Mouse (Mus musculus): Measurements from ENCODE around the gene Dnase1l1. TPM values are rescaled to one million over a fixed set of nuclear protein-coding genes. Genes with fewer than 3 reads are reported as not detected.

Gene Dnase1l1
- 12.8 and 13.0 TPM in 2 replicates for polyA plus RNA-seq (2015; fragmentation: Nextera tagmentation; extraction: Ambion mirVana)

GRCm38 (mm10) chrX:74281732-74282394 is at the start of gene Dnase1l1, which contains the start of gene Taz:
TSS of gene Dnase1l1 (minus strand) at chrX:74282337.
TSS of gene Taz (plus strand) at chrX:74281912.
- Histone ChIP-seq H3K9me3 (replicated peaks) (no peaks in the 10 kb centered on the region), H3K4me1 (peaks cover 15% of the 10 kb centered on the region), H3K9ac (peak within 1 kb of the TSS; percentile 64), H3K27me3 (no peaks in the 10 kb centered on the region), H3K4me3 (replicated peaks) (peak within 1 kb of the TSS; percentile 62), H3K36me3 (no peaks in the 10 kb centered on the region), H3K27ac (peak within 1 kb of the TSS; percentile 88), H3K4me2 (peak within 1 kb of the TSS; percentile 70)
- 22% methylated on average over 16 of the region's 16 CpGs for WGBS
- peak; percentile 96 for ATAC-seq (replicated peaks; ENCODE audit: low FRiP score)

- Histone ChIP-seq H3K27ac (no peak overlapping the region), H3K36me3 (peaks cover 17% of the 10 kb centered on the region; the same call in 1 of the 2 replicates), H3K9me3 (replicated peaks) (no peaks in the 10 kb centered on the region), H3K4me1 (peaks cover 20% of the 10 kb centered on the region), H3K4me2 (peak overlapping the region; percentile 65), H3K4me3 (replicated peaks) (peak overlapping the region; percentile 50), H3K9ac (no peak overlapping the region), H3K27me3 (no peaks in the 10 kb centered on the region)
- WGBS, result 34% methylated on average over 2 of the region's 2 CpGs
- no peak for ATAC-seq (replicated peaks; ENCODE audit: low FRiP score)
Measured at GRCm38 (mm10) chrX:74330166-74330930, 48.2 kb upstream of the Dnase1l1 start.

GRCm38 (mm10) chrX:74329215-74329671 is 47.1 kb upstream of the Dnase1l1 start:
- H3K4me2 ChIP-seq, result peak overlapping the region; percentile 65
- peaks cover 7% of the 10 kb centered on the region; the same call in 1 of the 2 replicates for H3K36me3 ChIP-seq
- H3K4me1 ChIP-seq, result peaks cover 20% of the 10 kb centered on the region
- no peak overlapping the region for H3K27ac ChIP-seq
- peak overlapping the region; percentile 57 for H3K9ac ChIP-seq
- 28% methylated on average over 10 of the region's 10 CpGs for WGBS
- ATAC-seq (replicated peaks; ENCODE audit: low FRiP score), result no peak; the same call in none of the 2 replicates
- no peaks in the 10 kb centered on the region for H3K27me3 ChIP-seq
- H3K9me3 ChIP-seq (replicated peaks), result no peaks in the 10 kb centered on the region
- peak overlapping the region; percentile 50 for H3K4me3 ChIP-seq (replicated peaks)

GRCm38 (mm10) chrX:74328725-74329161 is 46.6 kb upstream of the Dnase1l1 start, which contains the start of gene Plxna3:
TSS of gene Plxna3 (plus strand) at chrX:74329066.
- no peaks in the 10 kb centered on the region for H3K9me3 ChIP-seq (replicated peaks)
- H3K4me1 ChIP-seq, result peaks cover 20% of the 10 kb centered on the region
- peaks cover 5% of the 10 kb centered on the region; the same call in 1 of the 2 replicates for H3K36me3 ChIP-seq
- H3K4me3 ChIP-seq (replicated peaks), result peak within 1 kb of the TSS; percentile 50
- H3K27ac ChIP-seq, result peak within 1 kb of the TSS; percentile 85
- H3K27me3 ChIP-seq, result no peaks in the 10 kb centered on the region
- 19% methylated on average over 30 of the region's 30 CpGs for WGBS
- H3K9ac ChIP-seq, result peak within 1 kb of the TSS; percentile 57
- peak within 1 kb of the TSS; percentile 65 for H3K4me2 ChIP-seq
- peak; percentile 97 for ATAC-seq (replicated peaks; ENCODE audit: low FRiP score)

- peak; percentile 98 for ATAC-seq (replicated peaks; ENCODE audit: low FRiP score)
- WGBS, result 20% methylated on average over 59 of the region's 59 CpGs
Measured at GRCm38 (mm10) chrX:74312540-74313464, 30.7 kb upstream of the Dnase1l1 start, which contains the start of gene Fam50a. TSS of gene Fam50a (plus strand) at chrX:74313033.

GRCm38 (mm10) chrX:74304867-74305700 is 22.9 kb upstream of the Dnase1l1 start, which contains the start of gene Gdi1:
TSS of gene Gdi1 (plus strand) at chrX:74304998.
- Histone ChIP-seq H3K4me1 (peaks cover 7% of the 10 kb centered on the region), H3K4me2 (peak within 1 kb of the TSS; percentile 62), H3K27ac (peak within 1 kb of the TSS; percentile 91), H3K36me3 (peaks cover 72% of the 10 kb centered on the region), H3K9ac (peak within 1 kb of the TSS; percentile 59), H3K4me3 (replicated peaks) (peak within 1 kb of the TSS; percentile 61), H3K27me3 (no peaks in the 10 kb centered on the region), H3K9me3 (replicated peaks) (no peaks in the 10 kb centered on the region)
- ATAC-seq (replicated peaks; ENCODE audit: low FRiP score), result peak; percentile 85
- 13% methylated on average over 41 of the region's 41 CpGs for WGBS

More at GRCm38 (mm10) chrX:74312540-74313464, 30.7 kb upstream of the Dnase1l1 start, which contains the start of gene Fam50a:
- H3K27me3 ChIP-seq, result no peaks in the 10 kb centered on the region
- H3K9me3 ChIP-seq (replicated peaks), result no peaks in the 10 kb centered on the region
- H3K4me3 ChIP-seq (replicated peaks), result peak within 1 kb of the TSS; percentile 68
- peaks cover 8% of the 10 kb centered on the region; the same call in 1 of the 2 replicates for H3K4me1 ChIP-seq
- peaks cover 39% of the 10 kb centered on the region for H3K36me3 ChIP-seq
- H3K4me2 ChIP-seq, result peak within 1 kb of the TSS; percentile 74
- peak within 1 kb of the TSS; percentile 78 for H3K9ac ChIP-seq
- H3K27ac ChIP-seq, result peak within 1 kb of the TSS; percentile 82

GRCm38 (mm10) chrX:74299721-74300120 is 17.6 kb upstream of the Dnase1l1 start:
- 73% methylated on average over 3 of the region's 3 CpGs for WGBS
- H3K4me1 ChIP-seq, result 0 out of 2 replicates have a peak, but pooled peaks cover 2% of the 10 kb centered on the region
- no peak overlapping the region for H3K9ac ChIP-seq
- no peaks in the 10 kb centered on the region for H3K9me3 ChIP-seq (replicated peaks)
- no peak for ATAC-seq (replicated peaks; ENCODE audit: low FRiP score)
- H3K27ac ChIP-seq, result no peak overlapping the region
- no peaks in the 10 kb centered on the region for H3K27me3 ChIP-seq
- peaks cover 41% of the 10 kb centered on the region for H3K36me3 ChIP-seq
- H3K4me3 ChIP-seq (replicated peaks), result no peak overlapping the region
- H3K4me2 ChIP-seq, result no peak overlapping the region

GRCm38 (mm10) chrX:74298348-74298747 is 16.2 kb upstream of the Dnase1l1 start:
- peaks cover 36% of the 10 kb centered on the region for H3K36me3 ChIP-seq
- no peaks in the 10 kb centered on the region for H3K9me3 ChIP-seq (replicated peaks)
- no peak overlapping the region for H3K4me3 ChIP-seq (replicated peaks)
- 100% methylated on average over 1 of the region's 1 CpGs for WGBS
- 0 out of 2 replicates have a peak, but pooled peaks cover 2% of the 10 kb centered on the region for H3K4me1 ChIP-seq
- H3K4me2 ChIP-seq, result no peak overlapping the region
- H3K27me3 ChIP-seq, result no peaks in the 10 kb centered on the region
- no peak overlapping the region for H3K27ac ChIP-seq
- no peak for ATAC-seq (replicated peaks; ENCODE audit: low FRiP score)
- no peak overlapping the region for H3K9ac ChIP-seq

- peak; percentile 99 for ATAC-seq (replicated peaks; ENCODE audit: low FRiP score)
- Histone ChIP-seq H3K4me2 (peak within 1 kb of the TSS; percentile 59), H3K27me3 (no peaks in the 10 kb centered on the region), H3K9ac (peak within 1 kb of the TSS; percentile 73), H3K36me3 (peaks cover 21% of the 10 kb centered on the region), H3K27ac (peak within 1 kb of the TSS; percentile 66), H3K4me3 (replicated peaks) (peak within 1 kb of the TSS; percentile 67), H3K4me1 (0 out of 2 replicates have a peak, but pooled peaks cover 2% of the 10 kb centered on the region), H3K9me3 (replicated peaks) (no peaks in the 10 kb centered on the region)
- 21% methylated on average over 37 of the region's 37 CpGs for WGBS
Measured at GRCm38 (mm10) chrX:74296538-74297448, 14.7 kb upstream of the Dnase1l1 start, which contains the start of gene Atp6ap1. TSS of gene Atp6ap1 (plus strand) at chrX:74297097.
